Mouse (Mus musculus) thymus, postnatal 25 days (tissue): ENCODE results near the gene Gm29776.

Experiments
- DNase-seq: peaks from one replicate; pipeline ENCODE4 v3.0.0; 2022

Gene Gm29776

DNA sequence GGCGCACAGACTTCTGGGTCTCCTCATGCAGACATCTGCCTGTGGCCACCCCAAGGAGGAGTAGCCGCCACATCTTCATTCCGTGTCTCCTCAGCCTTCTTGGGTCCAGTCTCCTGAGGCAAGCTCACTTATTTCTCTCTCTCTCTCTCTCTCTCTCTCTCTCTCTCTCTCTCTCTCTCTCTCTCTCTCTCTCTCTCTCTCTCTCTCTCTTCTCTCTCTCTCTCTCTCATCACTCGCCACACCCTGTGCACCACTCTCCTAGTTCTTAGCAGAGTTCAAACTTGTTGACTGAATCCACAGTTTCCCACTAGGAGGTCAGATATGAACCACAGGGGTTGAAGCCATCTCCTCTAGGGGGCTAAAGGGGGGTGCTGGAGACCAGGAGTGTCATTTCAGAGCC is at the start of gene Gm29776:
Gene Gm29776, minus strand, starts transcription at position 101 of the 400 bp plus-strand sequence.
- no peak for DNase-seq

DNA sequence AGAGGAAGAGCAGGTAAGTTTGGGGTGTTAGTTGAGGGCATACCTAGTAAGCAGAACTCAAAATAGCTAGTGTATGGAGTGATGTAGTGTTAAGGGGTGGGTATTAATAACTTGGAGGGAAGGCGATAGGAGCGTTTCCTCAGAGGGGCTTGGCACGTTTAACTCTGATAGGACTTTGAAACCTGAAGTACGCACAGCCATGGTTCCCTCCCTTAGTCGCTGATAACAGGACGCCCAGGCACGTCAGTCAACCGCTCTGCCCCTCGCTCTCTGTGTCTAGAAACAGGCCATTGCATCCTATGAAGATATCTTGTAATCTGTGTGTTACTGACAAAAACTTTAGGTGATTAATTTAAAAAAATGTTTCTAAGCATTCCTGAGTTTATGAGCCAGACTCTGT is 47.4 kb upstream of the Gm29776 start:
- no peak for DNase-seq

DNA sequence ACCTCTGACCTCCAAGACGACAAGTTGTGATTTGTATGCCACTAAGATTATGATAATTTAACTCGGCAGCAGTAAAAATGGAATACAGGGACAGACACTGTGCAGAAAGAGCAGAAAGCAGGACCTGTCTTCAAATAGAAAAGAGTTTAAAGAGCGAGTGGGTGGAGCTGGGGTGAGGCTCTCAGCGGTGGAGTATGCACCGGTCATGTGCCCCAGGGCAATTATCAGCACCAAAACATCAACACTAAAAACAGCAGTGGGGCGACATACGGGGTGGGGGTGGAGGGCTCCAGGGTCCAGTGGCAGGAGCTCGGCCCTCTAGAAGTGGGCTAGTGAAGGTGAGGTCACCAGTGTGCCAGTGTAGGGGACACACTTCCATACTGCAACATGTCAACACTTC is 45.8 kb upstream of the Gm29776 start:
- DNase-seq: no peak

DNA sequence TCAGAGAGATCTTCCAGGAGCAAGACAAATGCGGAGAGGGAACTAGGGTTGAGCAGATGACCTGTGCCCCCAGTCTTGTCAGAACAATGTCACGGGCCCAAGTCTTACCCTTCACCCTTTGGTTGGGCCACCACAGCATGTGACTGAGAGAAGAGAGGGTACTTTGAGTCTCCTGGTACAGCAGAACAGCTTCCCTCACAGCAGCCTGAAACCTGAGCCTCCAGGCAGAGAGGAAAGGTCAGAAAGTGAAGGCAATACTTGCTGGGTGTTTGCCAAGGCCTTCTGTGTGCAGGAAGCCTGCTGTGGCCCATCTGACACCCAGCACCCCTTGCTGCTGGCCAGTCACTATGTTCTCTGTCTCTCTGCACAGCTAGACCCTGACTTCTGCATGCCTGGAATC is 43.7 kb upstream of the Gm29776 start:
- no peak for DNase-seq

DNA sequence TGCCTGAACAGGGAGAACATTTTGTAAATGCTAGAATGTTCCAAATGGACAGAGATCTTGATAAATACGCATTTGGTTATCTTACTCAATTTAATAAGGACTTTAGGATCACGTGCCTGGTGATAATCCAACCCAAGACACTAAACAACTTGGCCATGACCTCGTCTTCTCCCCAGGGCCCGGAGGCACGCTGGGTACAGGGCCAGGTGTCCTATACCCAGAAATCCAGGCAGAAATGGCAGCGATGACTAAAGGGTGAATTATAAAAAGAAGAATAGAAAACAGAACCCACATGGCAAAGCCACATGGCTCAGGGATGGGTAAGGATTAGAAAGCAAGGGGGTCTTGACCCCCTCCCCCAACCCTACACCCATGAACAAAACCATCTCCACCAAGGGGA is 43.1 kb upstream of the Gm29776 start:
- no peak for DNase-seq

DNA sequence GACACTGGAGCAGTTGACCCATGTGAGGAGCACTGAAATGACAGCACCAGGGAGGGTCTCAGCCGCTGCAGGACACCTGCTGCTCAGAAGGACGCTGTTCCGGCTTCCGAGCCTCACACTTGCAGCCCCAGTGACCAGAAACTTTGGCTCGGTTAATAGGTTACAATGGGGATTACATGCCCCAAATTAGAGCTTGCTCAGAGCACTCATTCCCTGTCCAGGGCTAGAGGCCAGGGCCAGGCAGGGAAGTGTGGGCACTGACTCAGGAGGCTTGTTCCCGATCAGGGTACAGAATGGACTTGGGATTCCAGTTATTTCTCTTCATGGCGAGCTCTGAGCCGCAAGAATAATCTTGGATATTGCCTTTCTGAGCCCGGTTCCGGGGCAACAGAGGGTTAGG is 39.0 kb upstream of the Gm29776 start:
- no peak for DNase-seq

DNA sequence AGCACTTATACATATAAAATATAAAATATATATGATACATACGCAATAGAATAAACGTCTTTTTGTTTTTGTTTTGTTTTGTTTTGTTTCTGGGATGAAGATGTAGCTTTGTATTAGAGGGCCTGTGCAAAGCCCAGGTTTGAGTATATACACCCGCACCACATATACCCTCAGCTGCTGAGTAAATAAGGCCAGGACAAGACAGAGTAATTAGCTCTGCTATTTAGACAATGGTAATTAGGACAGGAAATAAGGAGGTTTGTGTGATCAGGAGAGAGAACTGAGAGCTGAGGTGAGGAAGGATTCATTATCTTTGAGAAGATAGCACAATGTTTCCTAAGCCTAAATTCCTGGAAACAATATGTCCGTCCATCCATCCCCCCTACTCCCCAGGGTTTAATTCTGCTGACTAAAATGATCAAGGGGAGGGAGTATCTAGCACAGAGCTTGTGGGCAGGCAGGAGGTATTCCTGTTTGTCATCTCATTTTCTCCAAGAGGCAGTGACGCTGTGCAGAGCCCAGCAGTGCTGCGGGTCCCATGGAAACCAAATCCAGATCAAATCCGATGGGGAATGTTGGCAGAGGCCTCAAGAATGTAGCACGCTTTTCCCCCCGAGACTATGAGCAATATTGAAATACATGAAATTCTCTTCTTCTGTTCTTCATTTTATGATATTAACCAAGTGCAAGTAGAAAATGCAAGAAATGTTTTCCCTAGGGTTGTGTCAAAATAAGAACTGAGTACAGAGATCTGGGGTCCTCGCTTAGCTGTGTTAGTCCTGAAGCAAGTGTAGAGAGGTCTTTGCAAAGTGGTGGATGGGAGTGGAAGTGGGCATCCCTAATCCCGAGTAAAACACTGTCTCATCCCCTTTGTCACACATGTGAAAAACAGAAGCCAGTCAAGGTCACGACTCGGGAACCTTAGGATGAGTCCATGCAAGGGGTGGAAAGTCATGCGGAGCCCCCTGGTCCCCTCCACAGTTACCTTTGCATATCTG is 38.2 kb upstream of the Gm29776 start:
- no peak for DNase-seq

DNA sequence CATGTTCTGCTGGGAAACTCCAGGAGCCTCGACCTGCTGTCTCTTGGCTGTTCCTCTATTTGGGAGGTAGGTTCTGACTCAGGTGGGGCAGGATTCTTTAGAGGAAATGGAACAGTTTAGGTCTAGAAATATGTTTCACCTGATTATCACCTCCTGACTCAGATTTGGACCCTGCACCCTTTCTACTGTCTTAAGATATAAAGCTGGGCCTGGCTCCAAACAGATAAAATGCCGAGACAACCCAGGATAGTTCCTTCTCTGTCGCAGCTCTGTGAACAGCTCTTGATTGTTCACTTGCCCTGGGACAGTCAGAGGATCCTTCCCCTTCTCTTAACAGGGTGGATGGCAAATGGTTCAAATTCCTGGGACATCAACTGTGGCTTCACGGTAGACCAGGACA is 36.6 kb upstream of the Gm29776 start:
- DNase-seq: no peak

DNA sequence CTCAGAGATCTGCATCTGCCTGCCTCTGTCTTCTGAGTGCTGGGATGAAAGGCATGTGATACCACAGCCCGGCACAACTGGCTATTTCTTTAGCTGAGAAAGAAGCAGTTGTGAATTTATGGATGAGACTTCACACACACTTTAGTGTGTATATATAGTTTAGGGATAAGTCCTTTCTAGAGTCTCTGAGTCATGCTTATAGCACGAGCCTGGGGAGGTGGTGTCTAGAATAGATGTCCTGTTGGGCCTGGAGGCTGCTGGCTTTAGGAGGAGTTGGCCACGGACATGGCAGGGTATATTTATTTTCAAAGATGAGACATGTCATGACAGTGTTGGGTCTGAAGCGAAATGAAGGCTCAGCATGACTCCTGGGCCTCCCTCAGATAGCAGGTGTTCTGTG is 35.4 kb upstream of the Gm29776 start:
- DNase-seq: no peak

DNA sequence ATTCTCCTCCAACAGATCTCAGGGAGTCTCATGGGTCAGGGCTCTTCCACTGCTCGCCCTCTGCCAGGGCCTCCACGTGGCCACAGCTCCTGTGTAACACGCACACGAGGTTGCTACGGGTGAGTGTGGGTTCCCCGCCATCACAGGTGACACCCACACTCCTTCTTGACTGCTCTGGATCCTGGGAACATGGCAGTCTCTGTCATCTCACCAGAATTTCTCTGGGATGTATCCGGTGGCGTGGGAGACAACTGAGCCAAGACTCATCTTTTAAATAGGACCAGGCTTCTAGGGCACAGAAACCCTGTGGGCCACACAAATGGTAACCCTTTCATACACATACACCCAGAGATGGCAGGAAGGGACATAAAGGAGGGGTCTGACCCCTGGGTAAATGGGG is 33.6 kb upstream of the Gm29776 start:
- no peak for DNase-seq

DNA sequence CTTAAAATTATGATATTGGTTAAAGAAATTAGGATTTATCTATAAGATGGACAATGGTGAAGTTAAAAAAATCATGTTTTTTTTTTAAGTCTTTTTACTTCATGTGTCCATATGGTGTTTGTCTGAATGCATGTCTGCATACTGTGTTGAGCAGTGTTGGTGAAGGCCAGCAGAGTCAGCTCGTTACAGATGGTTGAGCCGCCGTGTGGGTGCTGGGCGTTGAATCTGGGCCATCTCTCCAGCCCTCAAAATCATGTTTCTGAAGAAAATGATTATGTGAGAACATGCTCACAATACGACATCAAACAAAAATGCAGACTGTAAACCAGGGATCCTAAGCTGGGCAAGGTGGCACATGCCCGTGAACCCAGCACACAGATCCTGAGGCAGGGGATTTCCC is 31.7 kb upstream of the Gm29776 start:
- no peak for DNase-seq

DNA sequence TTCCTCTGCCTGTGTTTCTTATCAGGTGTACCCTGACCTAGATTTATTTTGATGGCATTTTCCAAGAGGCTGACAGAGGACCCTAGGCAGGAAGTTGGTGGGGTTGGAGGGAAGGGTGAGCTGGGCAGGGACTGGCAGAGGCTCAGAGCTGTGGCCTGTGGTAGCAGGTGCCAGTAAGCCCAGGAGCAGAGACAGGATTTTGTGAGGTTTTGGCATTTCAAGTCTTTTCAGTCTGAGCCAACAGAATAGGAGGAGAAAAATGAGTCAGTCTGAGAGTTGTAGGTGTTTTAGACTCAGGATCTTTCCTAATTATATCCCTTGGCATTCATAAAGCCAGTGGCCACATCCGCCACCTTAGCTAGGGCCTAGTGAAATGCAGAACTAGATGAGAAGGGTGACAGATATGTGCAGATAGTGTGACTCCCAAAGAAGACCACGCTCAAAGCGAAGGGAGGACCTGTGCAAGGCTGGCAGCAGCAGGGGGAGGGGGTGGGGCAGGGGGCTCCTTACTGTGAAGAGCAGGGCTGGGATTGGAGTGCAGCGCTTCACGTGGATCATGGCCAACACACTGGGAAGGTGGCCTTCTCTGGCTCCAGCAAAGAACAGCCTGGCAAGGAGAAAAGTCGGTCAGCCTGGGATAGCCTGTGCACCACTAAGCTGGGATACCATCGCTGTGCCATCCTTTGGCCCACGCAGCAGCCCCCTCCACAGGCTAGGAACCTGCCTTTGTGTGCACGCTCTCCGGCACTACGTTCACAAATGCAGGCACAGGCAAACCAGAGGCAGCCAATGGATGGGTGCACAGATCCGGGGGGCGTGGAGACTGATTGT is 30.4 kb upstream of the Gm29776 start:
- DNase-seq: no peak

DNA sequence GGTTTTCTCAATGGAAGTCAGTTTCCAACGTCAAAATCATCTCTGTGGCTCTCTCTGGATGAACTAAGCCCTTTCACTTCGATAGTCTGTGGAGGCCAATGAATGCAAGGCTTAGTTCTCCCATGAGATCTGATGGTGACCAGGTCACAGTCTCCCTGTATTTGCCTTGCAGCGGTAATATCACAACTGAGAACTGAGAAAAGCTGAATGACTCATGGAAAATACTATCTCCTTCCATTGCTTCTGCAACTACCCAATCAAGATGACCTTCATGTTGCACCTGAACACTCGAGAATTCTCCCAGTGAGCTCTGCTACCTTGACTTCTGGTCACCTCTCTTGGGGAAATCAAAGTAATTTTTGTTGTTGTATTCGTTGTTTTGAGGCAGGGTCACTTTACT is 28.9 kb upstream of the Gm29776 start:
- no peak for DNase-seq

DNA sequence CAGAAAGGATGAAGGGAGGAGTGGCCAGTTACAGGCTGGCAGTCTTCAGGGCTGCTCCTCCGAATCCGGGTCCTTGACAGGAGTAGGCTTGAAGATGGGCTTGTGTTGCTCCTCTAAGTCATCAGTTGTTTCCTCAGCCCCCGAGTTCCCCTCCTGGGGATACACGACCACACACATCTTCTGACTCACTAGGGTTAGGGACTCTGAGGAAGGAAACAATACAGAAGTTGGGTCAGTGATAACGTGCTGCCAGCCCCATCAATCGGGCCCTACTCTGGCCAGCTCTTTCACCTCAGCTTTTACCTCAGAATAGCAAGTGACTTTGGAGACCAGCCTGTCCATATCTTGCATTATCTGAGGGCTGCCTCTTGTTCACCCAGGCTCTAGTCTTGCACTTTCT is 25.4 kb upstream of the Gm29776 start:
- no peak for DNase-seq

DNA sequence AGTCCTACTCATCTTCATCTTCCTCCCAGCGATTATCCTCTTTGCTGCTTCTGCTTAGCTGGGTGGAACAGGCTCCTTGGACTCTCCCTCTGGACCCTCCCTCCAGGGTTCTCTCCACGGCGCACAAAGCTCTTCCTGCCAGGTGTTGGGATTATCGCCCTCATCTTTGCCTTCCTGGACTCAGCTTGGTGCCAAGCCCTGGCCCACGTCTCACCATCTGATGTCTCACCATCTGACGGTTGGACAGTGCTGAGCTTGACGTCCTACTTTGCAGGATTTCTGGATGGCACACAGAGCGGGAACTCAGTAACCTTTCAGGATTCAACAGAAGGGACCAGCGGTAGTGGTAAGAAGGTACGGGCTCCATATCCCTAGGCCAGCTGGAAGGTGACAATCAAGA is 23.1 kb upstream of the Gm29776 start:
- no peak for DNase-seq

DNA sequence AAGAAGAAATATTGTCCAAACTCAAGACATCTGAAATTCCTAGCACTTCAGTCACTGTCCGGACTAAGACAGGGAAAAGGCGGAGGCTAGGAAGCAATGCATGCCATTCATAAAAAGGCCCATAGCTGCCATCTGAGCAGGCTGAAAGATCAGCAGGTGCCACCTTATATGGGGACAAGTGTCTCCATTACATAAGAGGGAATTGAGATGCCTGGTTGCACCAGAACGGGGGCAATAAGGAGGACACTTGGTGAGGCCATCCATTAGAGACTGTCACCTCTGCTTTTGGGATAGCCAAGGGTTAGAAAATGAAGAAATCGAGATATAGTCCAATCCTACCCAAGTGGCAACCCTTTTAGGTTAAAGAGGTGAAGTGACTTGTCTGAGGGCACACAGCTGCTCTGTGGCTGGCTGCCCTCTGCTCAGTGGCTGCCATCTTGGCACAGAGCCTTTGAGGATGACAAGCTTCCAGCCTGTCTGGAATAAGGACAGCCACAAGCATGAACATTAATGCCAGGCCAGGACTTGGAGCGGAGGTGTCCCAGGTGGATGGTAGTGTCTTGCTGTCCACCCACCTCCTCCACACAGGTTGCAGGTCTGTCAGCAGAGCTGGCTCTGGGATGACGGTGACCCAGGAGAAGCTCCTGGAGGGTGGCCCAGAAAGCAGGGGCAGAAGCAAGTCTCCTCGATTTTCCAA is 22.2 kb upstream of the Gm29776 start:
- no peak for DNase-seq

DNA sequence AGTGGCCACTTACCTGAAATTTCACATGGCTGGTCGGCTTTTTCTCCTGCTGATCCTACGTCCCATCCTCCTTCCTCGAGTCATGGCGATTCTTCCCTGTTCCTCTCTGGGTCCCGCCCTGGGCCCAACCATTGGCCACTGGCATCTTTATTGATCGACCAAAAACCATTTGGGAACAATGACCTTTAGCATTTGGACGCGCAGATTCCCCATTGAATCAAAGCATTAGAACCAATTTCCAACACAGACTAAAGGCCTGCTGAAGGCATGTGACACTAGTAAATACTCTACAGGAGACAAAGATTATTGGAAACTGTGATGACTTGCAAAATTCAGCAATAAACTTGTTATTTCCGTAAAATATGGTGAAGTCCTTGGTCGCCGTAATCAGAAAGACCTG is 21.4 kb upstream of the Gm29776 start:
- no peak for DNase-seq

DNA sequence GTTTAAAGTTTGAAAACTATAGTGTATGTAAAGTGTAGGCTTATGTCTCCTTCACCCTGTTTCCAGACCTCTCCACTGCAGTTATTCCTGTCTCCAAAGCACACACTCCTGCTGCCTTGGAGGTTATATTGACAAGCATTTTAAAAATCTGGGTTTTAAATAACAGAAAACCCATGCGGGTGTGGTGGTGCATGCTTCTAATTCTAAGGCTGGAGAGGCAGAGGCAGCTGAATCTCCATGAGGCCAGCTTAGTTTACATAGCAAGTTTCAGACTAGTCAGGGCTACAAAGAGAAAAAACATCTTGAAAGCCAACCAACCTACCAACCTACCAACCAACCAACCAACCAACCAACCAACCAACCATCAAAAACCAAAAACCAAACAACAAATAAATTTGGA is 16.8 kb upstream of the Gm29776 start:
- no peak for DNase-seq

DNA sequence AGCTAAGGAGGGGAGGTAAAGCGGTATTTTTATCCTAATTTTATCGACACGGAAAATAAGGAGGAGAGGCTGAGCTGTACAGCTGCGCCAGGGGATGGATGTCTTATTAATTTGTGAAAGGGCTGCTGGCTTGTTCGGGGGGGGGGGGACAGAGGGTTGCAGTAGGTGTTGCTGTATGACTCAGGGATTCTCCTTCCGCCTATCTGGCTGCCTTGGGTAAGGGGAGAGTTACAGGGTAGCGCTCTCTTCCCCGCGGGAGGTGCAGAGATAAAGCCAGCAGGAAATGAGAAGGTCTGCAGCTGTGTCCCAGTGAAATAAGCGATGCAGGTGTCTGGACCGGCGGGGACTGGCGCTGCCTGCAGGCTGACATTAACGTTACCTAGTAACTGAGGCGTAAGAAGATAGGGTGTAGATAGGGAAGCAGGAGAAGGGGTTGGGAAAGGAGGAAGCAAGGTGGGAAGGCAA is 16.0 kb upstream of the Gm29776 start:
- DNase-seq: peak; percentile 71

DNA sequence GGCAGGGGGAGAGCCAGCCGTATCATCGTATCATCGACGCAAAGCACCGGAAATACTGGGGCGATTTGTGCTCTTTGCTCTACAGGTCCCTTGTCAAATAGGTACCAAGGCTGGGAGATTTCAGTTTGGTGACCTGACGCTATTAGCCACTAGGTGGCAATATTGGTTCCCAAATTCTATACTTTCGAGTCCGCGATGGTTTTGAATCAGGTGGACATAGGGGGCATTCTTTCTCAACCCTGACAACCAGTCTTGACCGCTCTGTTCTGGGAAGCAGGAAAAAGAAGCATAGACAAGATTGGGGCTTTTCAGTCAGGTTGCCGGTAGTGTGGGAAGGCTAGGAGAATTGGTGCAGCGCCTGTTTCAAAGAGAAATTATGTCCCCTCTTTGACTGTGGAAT is 15.5 kb upstream of the Gm29776 start:
- DNase-seq: peak; percentile 75

DNA sequence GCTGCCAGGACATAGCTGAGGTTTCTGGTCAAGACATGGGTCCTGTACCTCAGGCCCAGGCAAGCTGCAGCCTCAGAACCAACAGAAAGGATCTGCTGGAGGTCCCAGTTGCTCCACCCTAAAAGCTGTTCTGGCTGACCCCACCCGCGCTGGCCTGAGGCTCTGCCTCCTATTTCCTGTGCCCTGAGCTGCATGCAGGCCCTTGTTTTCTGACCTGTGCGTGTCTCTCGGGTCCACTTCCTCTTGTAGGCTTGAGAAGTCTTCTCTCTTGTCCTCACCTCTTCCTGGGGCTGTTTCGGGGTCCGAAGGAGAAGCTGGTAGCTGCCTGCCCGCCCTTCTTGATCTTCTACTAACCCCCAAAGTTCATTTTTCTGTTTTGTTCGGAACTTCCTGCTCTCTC is 14.2 kb upstream of the Gm29776 start:
- no peak for DNase-seq

DNA sequence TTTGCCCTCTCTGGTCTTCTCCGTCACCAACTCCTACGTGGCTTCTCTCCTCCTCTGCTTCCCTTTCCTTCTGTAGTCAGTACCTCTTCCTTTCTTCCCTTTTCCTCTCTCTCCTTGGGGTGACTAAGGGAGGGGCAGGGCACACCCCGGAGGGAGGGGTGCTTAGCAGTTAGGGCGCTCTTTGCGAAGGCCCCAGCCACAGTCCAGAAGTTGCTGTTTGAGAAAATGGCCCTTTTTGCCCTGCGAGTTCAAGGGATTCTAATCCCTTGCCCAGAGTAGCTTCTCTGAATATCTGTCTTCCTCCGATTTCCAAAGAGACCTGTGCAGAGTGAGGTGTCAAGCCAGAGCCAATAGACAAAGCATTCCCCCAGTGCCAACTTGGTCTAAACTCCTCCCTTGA is 13.4 kb upstream of the Gm29776 start, which contains the start of gene Cebpe:
Gene Cebpe, minus strand, starts transcription at position 101 of the 400 bp plus-strand sequence.
- no peak for DNase-seq

DNA sequence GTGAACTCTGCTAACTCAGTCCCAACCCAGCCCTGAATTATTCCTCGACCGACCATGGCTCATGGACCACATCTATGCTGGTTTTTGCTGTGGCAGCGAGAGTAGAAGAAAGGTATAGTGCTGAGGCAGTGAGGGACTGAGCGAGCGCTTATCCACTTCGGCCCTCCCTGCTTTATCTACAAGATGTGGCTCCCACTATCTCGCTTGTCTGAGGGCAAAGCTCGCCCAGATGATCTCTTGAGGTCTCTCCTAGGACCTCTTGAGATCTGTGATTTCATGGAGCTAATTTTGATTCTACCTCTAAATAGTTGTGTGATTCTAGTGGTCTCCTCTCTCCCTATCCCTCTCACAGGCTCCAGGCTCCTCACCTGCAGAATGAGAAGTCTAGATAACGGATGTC is 10.4 kb upstream of the Gm29776 start:
- no peak for DNase-seq
